Mouse (Mus musculus): ENCODE data around the gene Fxr2.

- TF ChIP-seq POLR2A (IDR thresholded peaks at IDR 0.05; ENCODE audit: insufficient read length, low read depth) (no peak), POLR2AphosphoS2 (IDR thresholded peaks at IDR 0.05; ENCODE audit: insufficient read length, low read depth) (no peak), TCF12 (IDR thresholded peaks at IDR 0.05; ENCODE audit: insufficient read depth, poor library complexity, severe bottlenecking) (no peak), CEBPB (IDR thresholded peaks at IDR 0.05; ENCODE audit: insufficient read depth, poor library complexity, severe bottlenecking) (no peak), MAX (IDR thresholded peaks at IDR 0.05; ENCODE audit: low read depth) (no peak), MYOG (IDR thresholded peaks at IDR 0.05; ENCODE audit: control insufficient read depth in 1 of 3, insufficient read depth in 1 of 3, insufficient read length in 2 of 3, low read depth in 2 of 3) (no peak), E2F4 (IDR thresholded peaks at IDR 0.05; ENCODE audit: insufficient read depth) (no peak), MYOD1 (IDR thresholded peaks at IDR 0.05; ENCODE audit: control insufficient read depth in 1 of 3, insufficient read length in 2 of 3, low read depth in 2 of 3) (no peak), SRF (IDR thresholded peaks at IDR 0.05; ENCODE audit: control insufficient read depth, insufficient read length, low read depth) (no peak), USF1 (IDR thresholded peaks at IDR 0.05; ENCODE audit: low read depth) (no peak)
These were observed 40.0 kb upstream of the Fxr2 start for GRCm38 (mm10) chr11:69592799-69593198.

Measured in myocyte (in vitro differentiated cells).